Mouse (Mus musculus): Measurements from ENCODE around the gene Slc29a1. TPM values are rescaled to one million over a fixed set of nuclear protein-coding genes. Genes with fewer than 3 reads are reported as not detected.

Gene Slc29a1
- total RNA-seq, 2 experiments from 2014 or later, result 20.8 to 21.5 TPM

DNA sequence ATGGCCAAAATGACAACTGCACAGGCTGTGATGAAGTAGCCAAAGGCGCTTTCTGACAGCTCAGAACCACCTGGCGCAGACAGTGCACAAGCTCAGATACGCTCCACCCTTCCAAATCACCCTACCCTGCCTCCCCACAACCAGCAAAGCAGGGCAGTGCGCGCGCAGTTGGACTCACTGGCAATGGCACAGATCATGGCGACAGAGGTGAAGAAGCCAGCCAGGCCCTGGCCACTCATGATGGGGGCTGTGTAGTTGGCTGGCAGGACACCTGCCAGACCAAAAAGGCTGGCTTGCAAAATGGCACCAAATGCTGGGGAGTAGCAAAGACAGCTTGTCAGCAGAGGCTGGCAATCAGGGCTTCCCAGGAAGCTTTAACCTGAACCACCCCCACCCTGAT is 10.2 kb downstream of the Slc29a1 start:
- no peak for DNase-seq

- DNase-seq, result no peak
Measured at GRCm38 (mm10) chr17:45588370-45588769, 11.0 kb downstream of the Slc29a1 start.

GRCm38 (mm10) chr17:45586449-45586837 is 13.0 kb downstream of the Slc29a1 start:
- DNase-seq, result no peak

- DNase-seq, result no peak
Measured at GRCm38 (mm10) chr17:45585725-45586448, 13.5 kb downstream of the Slc29a1 start.

GRCm38 (mm10) chr17:45584939-45585678 is 14.3 kb downstream of the Slc29a1 start:
- peak; percentile 64 to 75 for DNase-seq

DNA sequence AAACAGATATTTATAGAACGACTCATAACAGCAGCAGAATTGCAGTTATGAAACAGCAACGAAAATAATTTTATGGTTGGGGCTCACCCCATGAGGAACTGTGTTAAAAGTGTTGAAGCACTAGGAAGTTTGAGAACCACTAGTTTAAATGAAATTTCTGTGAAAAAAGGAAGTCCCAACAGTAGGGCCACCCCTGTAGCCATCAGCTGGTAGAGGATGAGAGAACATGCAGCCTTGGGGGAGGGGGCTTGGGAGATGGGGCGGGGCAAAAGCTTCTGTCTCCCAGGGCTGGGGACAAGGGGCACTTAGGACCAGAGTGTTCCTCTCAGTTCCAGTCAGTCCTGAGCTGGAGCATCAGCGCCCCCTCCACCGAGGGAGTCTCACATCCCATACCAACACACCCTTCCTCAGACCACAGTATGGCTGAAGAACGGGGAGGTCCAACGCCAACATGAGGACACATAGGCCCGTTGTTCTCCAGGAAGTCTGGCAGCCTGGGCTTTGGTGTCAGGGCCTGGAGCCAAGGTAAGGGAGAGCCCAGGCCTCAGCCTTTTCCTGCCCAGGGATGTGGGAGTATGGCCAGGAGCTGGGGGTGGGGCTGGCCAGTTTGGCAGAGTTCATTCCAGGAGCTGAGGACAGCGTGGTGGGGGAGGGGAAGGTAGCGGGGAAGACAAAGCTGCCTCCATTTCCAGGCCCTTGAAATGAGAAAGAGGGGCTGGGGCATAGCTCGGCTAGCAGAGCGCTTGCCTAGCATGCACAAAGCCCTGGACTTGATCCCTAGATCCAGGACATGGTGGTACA is 15.1 kb downstream of the Slc29a1 start:
- DNase-seq, result peak; percentile 65 to 75

DNA sequence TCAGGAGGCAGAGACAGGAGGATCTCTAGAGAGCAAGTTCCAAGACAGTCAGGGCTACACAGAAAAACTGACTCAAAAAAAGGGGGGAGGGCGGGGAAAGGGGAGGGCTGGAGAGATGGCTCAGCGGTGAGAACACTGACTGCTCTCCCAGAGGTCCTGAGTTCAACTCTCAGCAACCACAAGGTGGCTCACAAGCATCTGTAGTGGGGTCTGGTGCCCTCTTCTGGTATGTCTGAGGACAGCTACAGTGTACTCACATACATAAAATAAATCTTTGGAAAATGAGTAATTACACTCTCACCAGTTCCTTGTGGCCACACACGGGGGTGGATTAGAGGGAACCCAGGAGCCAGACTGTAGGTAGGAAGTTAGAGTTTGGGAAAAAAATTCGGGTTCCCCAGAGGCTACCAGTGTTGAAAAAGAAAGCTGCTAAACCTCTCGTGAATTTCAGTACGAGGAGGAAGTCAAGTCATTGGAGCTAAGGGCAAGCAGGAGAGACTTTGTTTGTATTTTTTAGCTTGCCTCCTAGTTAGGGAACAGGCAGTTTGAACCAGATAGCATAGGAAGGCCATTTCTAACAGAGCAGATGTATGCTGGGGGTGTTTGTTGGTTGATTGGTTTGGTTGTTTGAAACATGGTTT is 16.6 kb downstream of the Slc29a1 start:
- DNase-seq, result no peak

- DNase-seq, result no peak
Measured at GRCm38 (mm10) chr17:45582188-45582587, 17.2 kb downstream of the Slc29a1 start.

DNA sequence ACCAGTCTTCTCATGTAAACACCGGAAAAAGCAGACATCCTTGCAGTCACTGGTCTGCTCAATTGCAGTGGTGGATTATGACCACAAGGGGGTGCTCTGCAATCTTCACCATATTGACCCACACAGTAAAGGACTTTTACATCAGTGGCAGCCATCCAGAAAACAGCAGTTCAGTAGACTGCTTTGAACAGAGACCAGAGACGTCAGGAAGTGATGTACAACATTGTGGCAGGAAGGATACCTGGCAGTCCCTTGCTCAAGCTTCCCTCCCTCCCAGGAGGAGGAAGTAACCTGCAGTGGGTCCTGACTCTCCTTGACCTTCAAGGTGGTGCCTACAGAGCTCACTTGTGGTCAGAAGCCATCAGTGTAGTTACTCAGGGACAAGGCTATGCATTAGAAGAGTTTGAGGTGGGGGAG is 17.8 kb downstream of the Slc29a1 start:
- DNase-seq, result peak in 1 of 2 experiments; percentile 59

- DNase-seq, result no peak
Measured at GRCm38 (mm10) chr17:45580958-45581477, 18.4 kb downstream of the Slc29a1 start.

GRCm38 (mm10) chr17:45579554-45579953 is 19.9 kb downstream of the Slc29a1 start:
- DNase-seq, result no peak

DNA sequence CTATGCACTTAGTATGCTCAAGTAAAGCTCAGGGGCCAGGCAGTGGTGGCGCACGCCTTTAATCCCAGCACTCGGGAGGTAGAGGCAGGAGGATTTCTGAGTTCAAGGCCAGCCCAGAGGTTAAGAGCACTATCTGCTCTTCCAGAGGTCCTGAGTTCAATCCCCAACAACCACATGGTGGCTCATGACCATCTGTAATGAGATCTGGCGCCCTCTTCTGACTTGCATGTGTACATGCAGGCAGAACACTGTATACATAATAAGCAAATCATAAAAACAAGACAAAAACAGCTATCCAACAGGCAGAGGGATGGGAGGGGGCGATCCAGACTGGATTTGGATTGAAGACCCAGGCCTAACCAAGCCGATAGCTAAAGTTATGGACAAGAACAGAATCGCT is 20.6 kb downstream of the Slc29a1 start:
- DNase-seq, result no peak

DNA sequence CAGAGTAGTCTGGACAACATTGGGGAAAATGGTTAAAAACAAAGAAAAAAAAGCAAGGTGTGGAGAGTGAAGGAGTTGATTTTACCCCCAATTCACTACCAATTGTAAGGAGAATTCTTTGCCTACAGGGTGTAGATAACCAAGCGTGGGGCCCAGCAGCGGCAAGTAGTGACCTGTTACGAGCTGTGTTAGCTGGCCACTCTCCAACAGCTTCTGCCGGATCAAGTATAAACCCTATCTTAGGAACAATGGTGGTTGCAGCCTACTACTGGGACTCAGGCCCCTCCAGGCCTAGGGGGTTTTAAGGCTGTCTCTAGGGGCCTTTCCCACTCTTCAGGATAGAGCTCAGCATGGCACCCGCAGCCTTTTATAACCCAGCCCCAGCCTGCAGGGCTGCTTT is 21.2 kb downstream of the Slc29a1 start:
- DNase-seq, result no peak

DNA sequence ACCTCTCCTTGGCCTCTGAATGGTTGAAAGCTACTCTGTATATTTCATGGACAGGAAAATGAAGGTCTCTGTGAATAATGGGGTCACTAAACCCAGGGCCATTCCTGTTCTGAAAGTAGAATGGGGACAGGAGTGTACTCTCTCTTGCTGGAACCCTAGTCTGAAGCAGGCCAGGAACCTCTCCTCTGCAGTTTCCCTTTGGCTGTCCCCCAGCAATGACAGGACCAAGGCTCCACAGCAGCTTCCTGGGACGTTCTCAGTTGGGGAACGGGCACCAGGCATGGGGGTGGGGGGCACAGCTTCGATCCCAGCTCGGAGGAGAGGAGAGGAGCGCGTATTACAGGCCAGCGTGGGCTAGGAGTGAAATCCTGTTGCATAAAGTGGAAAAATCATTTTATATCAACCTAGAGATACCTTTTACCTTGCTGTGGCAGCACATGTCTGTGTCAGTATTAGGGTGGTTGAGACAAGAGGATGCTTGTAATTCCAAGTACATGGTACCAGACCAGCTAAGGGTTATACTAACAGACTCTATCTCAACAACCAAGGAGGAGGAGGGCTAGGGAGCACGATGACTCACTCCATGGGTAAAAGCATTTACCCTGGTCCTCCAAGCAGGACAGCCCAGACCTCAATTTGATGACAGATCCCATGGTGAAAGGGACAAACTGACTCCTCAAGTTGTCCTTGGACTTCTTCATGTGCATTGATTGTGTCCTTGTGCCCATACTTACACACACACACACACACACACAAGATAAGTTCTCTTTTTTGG is 24.1 kb downstream of the Slc29a1 start:
- DNase-seq, result no peak

GRCm38 (mm10) chr17:45574129-45574761 is 25.2 kb downstream of the Slc29a1 start:
- peak; percentile 88 to 90 for DNase-seq

DNA sequence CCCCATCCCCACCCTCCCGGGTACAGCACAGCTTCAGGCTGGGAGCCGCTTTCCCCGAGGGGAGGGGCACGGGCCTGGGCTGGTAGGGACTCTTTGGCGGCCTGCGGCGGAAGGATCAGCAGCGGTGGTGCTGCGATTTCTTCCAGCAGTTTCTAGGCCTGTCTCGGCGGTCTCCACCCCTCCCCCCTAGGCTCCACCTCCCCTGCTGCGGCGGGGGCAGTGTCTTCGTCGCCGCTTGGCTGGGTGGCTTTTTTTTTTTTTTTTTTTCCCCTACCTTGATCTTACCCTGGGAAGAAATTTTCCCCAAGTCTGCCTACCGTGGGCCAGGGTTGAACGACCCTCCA is 25.7 kb downstream of the Slc29a1 start:
- DNase-seq, result peak; percentile 96 to 97

DNA sequence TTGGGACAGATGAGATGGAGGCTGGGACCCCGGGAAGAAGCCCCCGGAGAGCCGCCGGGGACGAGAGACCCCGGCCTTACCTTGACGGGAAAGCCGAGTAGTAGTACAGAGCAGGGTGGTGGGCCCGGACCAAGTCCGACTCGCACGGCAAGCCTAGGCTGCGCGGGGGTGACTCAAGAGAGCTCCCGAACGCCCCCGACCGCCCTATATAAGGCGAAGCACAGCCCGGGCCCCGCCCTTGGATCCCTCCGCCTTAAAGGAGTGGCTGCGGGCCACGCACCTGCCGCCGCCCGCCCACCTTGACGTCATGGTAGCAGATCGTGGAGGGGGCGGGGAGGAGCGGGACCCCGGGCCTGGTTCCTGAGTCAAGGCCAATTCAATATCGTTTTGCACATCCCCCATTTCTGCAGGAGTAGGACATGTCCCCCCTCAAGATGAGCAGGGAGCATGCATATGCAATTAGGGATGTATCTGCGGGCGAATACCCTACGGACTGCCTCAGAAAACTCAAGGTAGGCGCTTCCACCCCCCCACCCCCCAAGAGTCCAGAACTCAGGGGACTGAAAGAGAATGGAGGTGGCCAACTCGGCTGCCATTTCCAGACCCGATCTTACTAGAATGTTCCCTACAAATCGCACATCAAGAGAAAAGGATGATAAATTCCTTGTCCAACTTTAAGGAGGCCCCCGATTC is 26.2 kb downstream of the Slc29a1 start, which contains the start of gene Hsp90ab1:
Hsp90ab1 (minus strand) TSS at position 185 of the 693 bp plus-strand sequence.
- peak; percentile 99 to 100 for DNase-seq

GRCm38 (mm10) chr17:45572103-45573086 is 27.0 kb downstream of the Slc29a1 start:
- DNase-seq, result peak; percentile 78 to 82

- no peak for DNase-seq
Measured at GRCm38 (mm10) chr17:45569999-45570398, 29.4 kb downstream of the Slc29a1 start.

Measured in layer of hippocampus, postnatal 36 days (tissue).